Mouse (Mus musculus) neural tube, embryonic 12.5 days (tissue): ENCODE measurements at regions not wholly inside any gene's neighbourhood (a gene's known extent, or its start where the extent isn't known, plus 50 kb on each side); places are given as distances from the start of the nearest gene placed in this dataset.
A peak's percentile ranks its signal among the peaks of the same experiment; 100 is the strongest.

ENCODE experiments used
- ATAC-seq: fragments of 200-750 bp; cut with Nextera tagmentation; 2 replicates; pipeline ENCODE4 v1.8.0; 2017; ENCODE audit warnings: low read depth, mild to moderate bottlenecking, moderate TSS enrichment, moderate library complexity; ENCODE audit not compliant: low FRiP score
- H3K27ac ChIP-seq: fragments of 300-500 bp; sonication (generic); 2 replicates; pipeline ENCODE4 v1.5.1; 2016
- H3K27me3 ChIP-seq: fragments of 300-500 bp; sonication (generic); replicated peaks from 2 replicates; pipeline ENCODE4 v1.6.1; 2016; ENCODE audit warnings: mild to moderate bottlenecking
- H3K36me3 ChIP-seq: fragments of 300-500 bp; sonication (generic); 2 replicates; pipeline ENCODE4 v1.6.1; 2016; ENCODE audit warnings: mild to moderate bottlenecking
- H3K4me1 ChIP-seq: fragments of 300-500 bp; sonication (generic); 2 replicates; pipeline ENCODE4 v1.6.1; 2016
- H3K4me2 ChIP-seq: fragments of 300-500 bp; sonication (generic); replicated peaks from 2 replicates; pipeline ENCODE4 v1.6.1; 2016; ENCODE audit warnings: mild to moderate bottlenecking
- H3K4me3 ChIP-seq: fragments of 300-500 bp; sonication (generic); 2 replicates; pipeline ENCODE4 v1.5.1; 2016
- H3K9ac ChIP-seq: fragments of 300-500 bp; sonication (generic); 2 replicates; pipeline ENCODE4 v1.6.1; 2016; ENCODE audit warnings: mild to moderate bottlenecking
- H3K9me3 ChIP-seq: fragments of 300-500 bp; sonication (generic); 2 replicates; pipeline ENCODE4 v1.6.1; 2016; ENCODE audit warnings: mild to moderate bottlenecking
- WGBS: fragments of 180-500 bp; shearing (Covaris S2); methylation state at CpG from one replicate; pipeline ENCODE4 v1.1.7; 2016; 5-methylcytosine and 5-hydroxymethylcytosine counted together

GRCm38 (mm10) chr11:9932360-9933265, 740.9 kb downstream of the Abca13 start:
- no peaks in the 10 kb centered on the region for H3K4me1 ChIP-seq
- WGBS: 79% methylated on average over 5 of the region's 5 CpGs
- no peaks in the 10 kb centered on the region for H3K27me3 ChIP-seq
- no peak overlapping the region for H3K27ac ChIP-seq
- H3K9ac ChIP-seq: no peak overlapping the region
- no peak for ATAC-seq
- no peaks in the 10 kb centered on the region for H3K36me3 ChIP-seq
- H3K9me3 ChIP-seq: no peaks in the 10 kb centered on the region
- H3K4me3 ChIP-seq: no peak overlapping the region
- H3K4me2 ChIP-seq: no peak overlapping the region

- peak; percentile 13; the same call in 1 of the 2 replicates for ATAC-seq
- H3K9me3 ChIP-seq: no peaks in the 10 kb centered on the region
- H3K27ac ChIP-seq: no peak overlapping the region
- H3K4me1 ChIP-seq: no peaks in the 10 kb centered on the region
- H3K4me3 ChIP-seq: no peak overlapping the region
- no peak overlapping the region for H3K9ac ChIP-seq
- H3K27me3 ChIP-seq: no peaks in the 10 kb centered on the region
- no peak overlapping the region for H3K4me2 ChIP-seq
- H3K36me3 ChIP-seq: no peaks in the 10 kb centered on the region
These were observed 771.0 kb downstream of the Abca13 start for GRCm38 (mm10) chr11:9962696-9963202.

- H3K9me3 ChIP-seq: no peaks in the 10 kb centered on the region
- ATAC-seq: no peak
- H3K36me3 ChIP-seq: no peaks in the 10 kb centered on the region
- no peak overlapping the region for H3K4me2 ChIP-seq
- H3K9ac ChIP-seq: no peak overlapping the region
- no peaks in the 10 kb centered on the region for H3K4me1 ChIP-seq
- no peak overlapping the region for H3K27ac ChIP-seq
- H3K27me3 ChIP-seq: no peaks in the 10 kb centered on the region
- H3K4me3 ChIP-seq: no peak overlapping the region
These were observed 791.2 kb downstream of the Abca13 start for GRCm38 (mm10) chr11:9982974-9983373.

- Histone ChIP-seq H3K4me1 (no peaks in the 10 kb centered on the region), H3K4me3 (no peak overlapping the region), H3K9me3 (no peaks in the 10 kb centered on the region), H3K36me3 (no peaks in the 10 kb centered on the region), H3K27me3 (no peaks in the 10 kb centered on the region), H3K4me2 (no peak overlapping the region), H3K27ac (no peak overlapping the region), H3K9ac (no peak overlapping the region)
- WGBS: 54% methylated on average over 5 of the region's 5 CpGs
- ATAC-seq: no peak
These were observed 802.9 kb downstream of the Abca13 start for GRCm38 (mm10) chr11:9994601-9995166.

GRCm38 (mm10) chr11:9995356-9995755, 803.6 kb downstream of the Abca13 start:
- Histone ChIP-seq H3K36me3 (no peaks in the 10 kb centered on the region), H3K9ac (no peak overlapping the region), H3K27me3 (no peaks in the 10 kb centered on the region), H3K4me1 (no peaks in the 10 kb centered on the region), H3K27ac (no peak overlapping the region), H3K4me3 (no peak overlapping the region), H3K4me2 (no peak overlapping the region), H3K9me3 (no peaks in the 10 kb centered on the region)
- ATAC-seq: no peak

- H3K9me3 ChIP-seq: no peaks in the 10 kb centered on the region
- no peaks in the 10 kb centered on the region for H3K27me3 ChIP-seq
- H3K4me3 ChIP-seq: no peak overlapping the region
- no peak for ATAC-seq
- no peak overlapping the region for H3K27ac ChIP-seq
- no peaks in the 10 kb centered on the region for H3K36me3 ChIP-seq
- no peak overlapping the region for H3K4me2 ChIP-seq
- no peaks in the 10 kb centered on the region for H3K4me1 ChIP-seq
- 51% methylated on average over 5 of the region's 5 CpGs for WGBS
- no peak overlapping the region for H3K9ac ChIP-seq
These were observed 805.9 kb downstream of the Abca13 start for GRCm38 (mm10) chr11:9997532-9998138.

GRCm38 (mm10) chr11:10002170-10002569, 810.4 kb downstream of the Abca13 start:
- 68% methylated on average over 2 of the region's 2 CpGs for WGBS
- no peak for ATAC-seq
- Histone ChIP-seq H3K36me3 (no peaks in the 10 kb centered on the region), H3K4me2 (no peak overlapping the region), H3K4me3 (no peak overlapping the region), H3K27me3 (no peaks in the 10 kb centered on the region), H3K9ac (no peak overlapping the region), H3K9me3 (no peaks in the 10 kb centered on the region), H3K27ac (no peak overlapping the region), H3K4me1 (no peaks in the 10 kb centered on the region)

GRCm38 (mm10) chr11:10006881-10007280, 815.1 kb downstream of the Abca13 start:
- Histone ChIP-seq H3K4me2 (no peak overlapping the region), H3K27ac (no peak overlapping the region), H3K4me3 (no peak overlapping the region), H3K9ac (no peak overlapping the region), H3K9me3 (no peaks in the 10 kb centered on the region), H3K36me3 (no peaks in the 10 kb centered on the region), H3K27me3 (no peaks in the 10 kb centered on the region), H3K4me1 (no peaks in the 10 kb centered on the region)
- ATAC-seq: no peak
- WGBS: 72% methylated on average over 3 of the region's 3 CpGs

GRCm38 (mm10) chr11:10046593-10046992, 854.9 kb downstream of the Abca13 start:
- H3K9ac ChIP-seq: no peak overlapping the region
- H3K36me3 ChIP-seq: no peaks in the 10 kb centered on the region
- H3K4me1 ChIP-seq: no peaks in the 10 kb centered on the region
- no peak for ATAC-seq
- no peak overlapping the region for H3K27ac ChIP-seq
- H3K27me3 ChIP-seq: no peaks in the 10 kb centered on the region
- no peaks in the 10 kb centered on the region for H3K9me3 ChIP-seq
- WGBS: 62% methylated on average over 2 of the region's 2 CpGs
- H3K4me2 ChIP-seq: no peak overlapping the region
- no peak overlapping the region for H3K4me3 ChIP-seq

- peak; percentile 29; the same call in 1 of the 2 replicates for ATAC-seq
These were observed 860.0 kb downstream of the Abca13 start for GRCm38 (mm10) chr11:10051584-10052210.

GRCm38 (mm10) chr11:10071881-10072280, 880.1 kb downstream of the Abca13 start:
- WGBS: 68% methylated on average over 2 of the region's 2 CpGs
- H3K36me3 ChIP-seq: no peaks in the 10 kb centered on the region

More at GRCm38 (mm10) chr11:10051584-10052210, 860.0 kb downstream of the Abca13 start:
- Histone ChIP-seq H3K9ac (no peak overlapping the region), H3K36me3 (no peaks in the 10 kb centered on the region), H3K4me1 (0 out of 2 replicates have a peak, but pooled peaks cover 3% of the 10 kb centered on the region), H3K27ac (no peak overlapping the region), H3K4me2 (no peak overlapping the region), H3K27me3 (no peaks in the 10 kb centered on the region), H3K9me3 (no peaks in the 10 kb centered on the region), H3K4me3 (no peak overlapping the region)
- 49% methylated on average over 2 of the region's 2 CpGs for WGBS

GRCm38 (mm10) chr11:10087939-10088338, 896.2 kb downstream of the Abca13 start:
- ATAC-seq: no peak
- no peaks in the 10 kb centered on the region for H3K36me3 ChIP-seq
- WGBS: 86% methylated on average over 4 of the region's 4 CpGs
- no peak overlapping the region for H3K4me3 ChIP-seq
- H3K27me3 ChIP-seq: no peaks in the 10 kb centered on the region
- H3K4me2 ChIP-seq: no peak overlapping the region
- no peaks in the 10 kb centered on the region for H3K4me1 ChIP-seq
- H3K27ac ChIP-seq: no peak overlapping the region
- H3K9me3 ChIP-seq: no peaks in the 10 kb centered on the region
- no peak overlapping the region for H3K9ac ChIP-seq

More at GRCm38 (mm10) chr11:10071881-10072280, 880.1 kb downstream of the Abca13 start:
- Histone ChIP-seq H3K27me3 (no peaks in the 10 kb centered on the region), H3K9ac (no peak overlapping the region), H3K27ac (no peak overlapping the region), H3K4me2 (no peak overlapping the region), H3K4me3 (no peak overlapping the region), H3K4me1 (no peaks in the 10 kb centered on the region), H3K9me3 (no peaks in the 10 kb centered on the region)
- ATAC-seq: no peak
